Mouse (Mus musculus) CH12.LX (cell line): ENCODE measurements around the gene Sike1. TPM values are rescaled to one million over a fixed set of nuclear protein-coding genes. Genes with fewer than 3 reads are reported as not detected.

Source experiments
- DNase-seq: peaks from one replicate; pipeline ENCODE4 v3.0.0-alpha.2; 2013; ENCODE audit errors: extremely low read depth
- H3K27ac ChIP-seq: 2 replicates; pipeline ENCODE4 v1.5.1; 2012; ENCODE audit warnings: low read depth, mild to moderate bottlenecking, control low read depth, moderate library complexity; ENCODE audit not compliant: insufficient read depth
- H3K27me3 ChIP-seq: replicated peaks from 2 replicates; pipeline ENCODE3; 2012; ENCODE audit warnings: inconsistent platforms
- H3K36me3 ChIP-seq, 2 experiments: replicated peaks in 1 of 2; 2 replicates each; pipeline versions ENCODE3 to v1.6.1; 2012; ENCODE audit warnings: inconsistent platforms in 1 of 2, low read length in 1 of 2, mild to moderate bottlenecking in 1 of 2, mixed read lengths in 1 of 2, moderate library complexity in 1 of 2; ENCODE audit not compliant: control insufficient read depth in 1 of 2, insufficient read depth in 1 of 2
- H3K4me1 ChIP-seq, 2 experiments: 2 replicates each; pipeline ENCODE4 v1.6.1; 2012; ENCODE audit warnings: inconsistent platforms in 1 of 2, moderate library complexity in 1 of 2; ENCODE audit not compliant: insufficient read depth in 2 of 2, control insufficient read depth in 1 of 2
- H3K4me2 ChIP-seq: 2 replicates; pipeline ENCODE4 v1.6.1; 2012; ENCODE audit warnings: low read depth, mild to moderate bottlenecking, control low read depth; ENCODE audit not compliant: poor library complexity, insufficient read depth, severe bottlenecking
- H3K4me3 ChIP-seq, 3 experiments: fragments of 150-350 bp in 1 of 3; sonication (generic) in 1 of 3; replicated peaks in 1 of 3; 2 replicates each; pipeline versions ENCODE3 to v1.5.1; 2011 to 2012; ENCODE audit warnings: low read depth in 2 of 3, low read length in 2 of 3, mild to moderate bottlenecking in 2 of 3, moderate library complexity in 2 of 3, control low read depth in 1 of 3, improper control_type of control experiment in 1 of 3, inconsistent platforms in 1 of 3, mixed read lengths in 1 of 3; ENCODE audit not compliant: poor library complexity in 1 of 3
- H3K79me2 ChIP-seq: replicated peaks from 2 replicates; pipeline ENCODE4 v1.6.1; 2012; ENCODE audit warnings: mild to moderate bottlenecking, moderate library complexity; ENCODE audit not compliant: control insufficient read depth, poor library complexity, insufficient read depth, severe bottlenecking; ENCODE audit errors: extremely low read depth
- H3K9ac ChIP-seq: 2 replicates; pipeline ENCODE4 v1.6.1; 2012; ENCODE audit warnings: low read depth, mild to moderate bottlenecking, control low read depth, moderate library complexity; ENCODE audit not compliant: insufficient read depth
- H3K9me3 ChIP-seq: replicated peaks from 2 replicates; pipeline ENCODE3; 2012; ENCODE audit warnings: low read length, inconsistent platforms, mixed read lengths
- CHD2 ChIP-seq: IDR thresholded peaks from 2 replicates; pipeline ENCODE4 v1.6.1; 2011; ENCODE audit warnings: low read length, improper control_type of control experiment
- CTCF ChIP-seq, 2 experiments: IDR thresholded peaks in 1 of 2; conservative IDR thresholded peaks in 1 of 2; 2 replicates each; pipeline ENCODE4 v1.5.1; 2011 to 2012; ENCODE audit warnings: low read depth in 2 of 2, low read length in 2 of 2, improper control_type of control experiment in 1 of 2, inconsistent platforms in 1 of 2, mild to moderate bottlenecking in 1 of 2, moderate library complexity in 1 of 2
- GABPA ChIP-seq: IDR thresholded peaks from 2 replicates; pipeline ENCODE4 v1.6.1; 2012; ENCODE audit warnings: low read depth, low read length, improper control_type of control experiment, inconsistent platforms; ENCODE audit not compliant: insufficient replicate concordance
- HCFC1 ChIP-seq: IDR thresholded peaks from 2 replicates; pipeline ENCODE4 v1.6.1; 2012; ENCODE audit warnings: low read depth, mild to moderate bottlenecking, inconsistent platforms, low read length, improper control_type of control experiment
- IRF4 ChIP-seq: IDR thresholded peaks from 2 replicates; pipeline ENCODE4 v1.6.1; 2014; ENCODE audit warnings: low read depth, mild to moderate bottlenecking, inconsistent platforms, low read length, improper control_type of control experiment
- JUN ChIP-seq: IDR thresholded peaks from 2 replicates; pipeline ENCODE4 v1.6.1; 2011; ENCODE audit warnings: low read depth, mild to moderate bottlenecking, low read length, improper control_type of control experiment, moderate library complexity; ENCODE audit not compliant: insufficient read depth
- MAFK ChIP-seq: IDR thresholded peaks from 2 replicates; pipeline ENCODE4 v1.6.1; 2011; ENCODE audit warnings: low read length, improper control_type of control experiment; ENCODE audit not compliant: insufficient replicate concordance
- MAX ChIP-seq: IDR thresholded peaks from 2 replicates; pipeline ENCODE4 v1.6.1; 2011; ENCODE audit warnings: low read length, improper control_type of control experiment
- MAZ ChIP-seq: IDR thresholded peaks from 2 replicates; pipeline ENCODE4 v1.6.1; 2012; ENCODE audit warnings: low read depth, mild to moderate bottlenecking, inconsistent platforms, low read length, improper control_type of control experiment, moderate library complexity
- MEF2A ChIP-seq: IDR thresholded peaks from 2 replicates; pipeline ENCODE4 v1.6.1; 2014; ENCODE audit warnings: low read depth, mild to moderate bottlenecking, inconsistent platforms, low read length, improper control_type of control experiment, borderline replicate concordance
- MYC ChIP-seq: IDR thresholded peaks from 2 replicates; pipeline ENCODE4 v1.6.1; 2011; ENCODE audit warnings: low read depth, mild to moderate bottlenecking, improper control_type of control experiment, low read length
- NELFE ChIP-seq: IDR thresholded peaks from 2 replicates; pipeline ENCODE4 v1.6.1; 2011; ENCODE audit warnings: low read depth, low read length, improper control_type of control experiment
- NRF1 ChIP-seq: IDR thresholded peaks from 2 replicates; pipeline ENCODE4 v1.6.1; 2014; ENCODE audit warnings: low read depth, mild to moderate bottlenecking, inconsistent platforms, low read length, improper control_type of control experiment, moderate library complexity
- POLR2A ChIP-seq: IDR thresholded peaks from 2 replicates; pipeline ENCODE4 v1.6.1; 2011; ENCODE audit warnings: low read depth, mild to moderate bottlenecking, improper control_type of control experiment, low read length
- POLR2AphosphoS2 ChIP-seq: IDR thresholded peaks from 2 replicates; pipeline ENCODE4 v1.6.1; 2011; ENCODE audit warnings: low read depth, low read length, improper control_type of control experiment
- SIN3A ChIP-seq: IDR thresholded peaks from 2 replicates; pipeline ENCODE4 v1.6.1; 2012; ENCODE audit warnings: low read length, improper control_type of control experiment, inconsistent platforms
- TBP ChIP-seq: conservative IDR thresholded peaks from 2 replicates; pipeline ENCODE4 v1.6.1; 2011; ENCODE audit warnings: low read depth, low read length, improper control_type of control experiment
- TCF12 ChIP-seq: IDR thresholded peaks from 2 replicates; pipeline ENCODE4 v1.6.1; 2014; ENCODE audit warnings: low read depth, mild to moderate bottlenecking, inconsistent platforms, low read length, improper control_type of control experiment
- UBTF ChIP-seq: IDR thresholded peaks from 2 replicates; pipeline ENCODE4 v1.6.1; 2012; ENCODE audit warnings: low read depth, mild to moderate bottlenecking, inconsistent platforms, low read length, improper control_type of control experiment, moderate library complexity
- USF1 ChIP-seq: IDR thresholded peaks from 2 replicates; pipeline ENCODE4 v1.6.1; 2014; ENCODE audit warnings: low read depth, mild to moderate bottlenecking, inconsistent platforms, low read length, improper control_type of control experiment
- ZC3H11A ChIP-seq: IDR thresholded peaks from 2 replicates; pipeline ENCODE4 v1.6.1; 2012; ENCODE audit warnings: low read depth, mild to moderate bottlenecking, inconsistent platforms, low read length, improper control_type of control experiment
- ZMIZ1 ChIP-seq: IDR thresholded peaks from 2 replicates; pipeline ENCODE4 v1.6.1; 2012; ENCODE audit warnings: low read depth, mild to moderate bottlenecking, inconsistent platforms, low read length, improper control_type of control experiment
- dilution Hi-C: fragments of 300-500 bp; cut with MboI; formaldehyde crosslinking; loops from 2 replicates; pipeline ENCODE4 v1.14.3; 2020; ENCODE audit warnings: low sequenced_read_pairs; ENCODE audit not compliant: extremely low pct_unique_long_range_greater_than_20kb, extremely low pct_ligation_motif_present
- in situ Hi-C: fragments of 300-500 bp; cut with MboI; formaldehyde crosslinking; loops from 3 replicates; pipeline ENCODE4 v1.14.3; 2019; ENCODE audit warnings: low sequenced_read_pairs, low pct_ligation_motif_present, low pct_unique_long_range_greater_than_20kb, mixed read lengths
- polyA plus RNA-seq: library from polyadenylated mRNA; unstranded; fragments of >175 nt; gene quantifications from 2 replicates; pipeline ENCODE4 v1.2.1, GENCODE M21; 2012; ENCODE audit warnings: low read depth; ENCODE audit not compliant: insufficient read length
- total RNA-seq, 2 experiments: library from RNA; depleted of rRNA; stranded (reverse); fragments of 300-350 nt in 1 of 2; fragments of >200 nt in 1 of 2; gene quantifications; 2 replicates each; pipeline ENCODE4 v1.2.3; 2012 to 2014

Sike1 gene
- total and polyA plus RNA-seq, 3 experiments = 15.3 to 31.6 (median 28.2) TPM

GRCm38 (mm10) chr3:103001595-103001994 is 6.1 kb downstream of the Sike1 start:
- no peak overlapping the region for H3K4me3 ChIP-seq
- dilution Hi-C loops (no loop called here), in situ Hi-C loops (no loop called here)
- peaks cover 12% of the 10 kb centered on the region for H3K9me3 ChIP-seq
- peaks cover 37 to 86% of the 10 kb centered on the region in 2 experiments for H3K36me3 ChIP-seq
- H3K27me3 ChIP-seq = no peaks in the 10 kb centered on the region
- peaks cover 3 to 11% of the 10 kb centered on the region in 2 experiments for H3K4me1 ChIP-seq
- H3K9ac ChIP-seq = no peak overlapping the region
- TF ChIP-seq CTCF (conservative IDR thresholded peaks at IDR 0.05 in 1 of 2, IDR thresholded peaks at IDR 0.05 in 1 of 2; ENCODE audit: low read depth in 2 of 2, low read length in 2 of 2) (no peak), IRF4 (no peak), TBP (no peak), UBTF (no peak), TCF12 (no peak), ZC3H11A (no peak), SIN3A (no peak), NRF1 (no peak), MAX (no peak), ZMIZ1 (no peak), MAFK (no peak), GABPA (no peak), MEF2A (no peak), JUN (no peak), MAZ (no peak), USF1 (no peak), NELFE (no peak)
- peaks cover 5% of the 10 kb centered on the region for H3K79me2 ChIP-seq
- DNase-seq = no peak
- H3K27ac ChIP-seq = no peak overlapping the region
- H3K4me2 ChIP-seq = no peak overlapping the region

GRCm38 (mm10) chr3:103017350-103017749 is 21.8 kb downstream of the Sike1 start:
- Histone ChIP-seq H3K4me3 (no peak overlapping the region), H3K79me2 (peaks cover 17% of the 10 kb centered on the region), H3K9ac (peak overlapping the region; percentile 13; the same call in 1 of the 2 replicates), H3K27me3 (no peaks in the 10 kb centered on the region), H3K4me1 (peaks cover 8 to 21% of the 10 kb centered on the region in 2 experiments; a peak in 3 of 4 replicates), H3K9me3 (no peaks in the 10 kb centered on the region), H3K27ac (no peak overlapping the region; the same call in 1 of the 2 replicates), H3K4me2 (no peak overlapping the region), H3K36me3 (peaks cover 0 to 4% of the 10 kb centered on the region in 2 experiments)
- dilution Hi-C loops (no loop called here), in situ Hi-C loops (no loop called here)
- no peak for TF ChIP-seq HCFC1
- TF ChIP-seq CTCF (conservative IDR thresholded peaks at IDR 0.05 in 1 of 2, IDR thresholded peaks at IDR 0.05 in 1 of 2; ENCODE audit: low read depth in 2 of 2, low read length in 2 of 2) = no peak
- TF ChIP-seq MYC = peak; percentile 58; the same call in 1 of the 2 replicates
- peak; percentile 21; the same call in 1 of the 2 replicates for TF ChIP-seq IRF4
- no peak for TF ChIP-seq CHD2
- TF ChIP-seq POLR2A = peak; percentile 34; the same call in 1 of the 2 replicates
- TF ChIP-seq POLR2AphosphoS2 = no peak
- peak; percentile 67 for DNase-seq
